ENCODE assay signal across 12 mouse cellular contexts in the genomic region with DNA sequence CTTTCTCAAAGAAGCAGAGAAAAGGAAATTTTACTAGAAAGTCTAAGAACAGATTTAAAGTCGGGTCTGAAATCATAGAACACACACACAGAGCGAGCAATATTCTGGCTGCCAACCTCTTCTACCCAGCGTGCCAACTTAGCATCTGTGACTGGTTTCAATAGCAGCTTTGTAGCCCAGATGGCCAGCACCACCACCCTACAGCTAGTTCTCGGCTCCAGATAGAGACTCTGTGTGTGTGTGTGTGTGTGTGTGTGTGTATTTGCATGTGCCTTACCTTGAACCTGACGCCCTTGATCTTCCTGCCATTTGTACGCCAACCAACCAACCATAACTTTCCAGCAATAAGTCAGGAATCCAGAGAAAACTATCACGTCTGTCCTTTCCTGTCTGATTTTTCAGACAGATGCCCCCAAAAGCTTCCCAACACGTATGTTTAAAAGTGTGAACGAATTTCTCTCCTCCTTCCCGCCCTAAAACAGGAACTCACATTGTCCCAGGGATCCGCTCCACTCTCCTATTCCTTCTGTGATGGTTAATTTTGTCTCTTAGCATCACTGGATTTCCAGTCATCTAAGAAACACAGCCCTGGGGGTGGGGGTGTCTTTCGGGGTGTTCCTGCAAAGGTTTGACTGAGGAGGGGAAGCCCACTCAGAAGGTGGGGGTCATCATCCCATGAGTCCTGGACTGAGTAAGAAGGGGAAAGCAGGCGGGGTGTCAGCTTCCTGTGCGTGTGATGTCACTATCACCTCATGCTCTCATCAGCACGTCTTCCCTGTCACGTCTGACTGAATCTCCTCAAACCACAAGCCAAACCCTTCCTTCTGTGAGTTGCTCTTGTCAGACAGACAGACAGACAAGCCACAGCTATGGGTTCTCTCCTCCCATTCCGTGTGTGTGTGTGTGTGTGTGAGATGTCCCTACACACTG. TPM values are rescaled to one million over a fixed set of nuclear protein-coding genes. Genes with fewer than 3 reads are reported as not detected.
DNase-seq lines count a peak whose midpoint lies in the region; ATAC-seq lines count a peak whose summit lies in the region.
"Had no signal": no experiment of that assay in that cellular context is flagged by ENCODE, and none has a peak within 500 bp of the region (broad histone marks: within the 10 kb centered on the region; RNA-seq: fewer than 3 reads in every experiment).

No protein-coding gene starts in this region.

- no peaks in the 10 kb centered on the region for H3K9me3 ChIP-seq in forebrain, embryonic 16.5 days (ENCODE audit: control insufficient read depth, low read length)
- no peaks in the 10 kb centered on the region for H3K9me3 ChIP-seq in kidney, embryonic 15.5 days (replicated peaks)
- H3K9me3 ChIP-seq: liver, embryonic 15.5 days had no signal

- H3K4me1 ChIP-seq in forebrain, embryonic 16.5 days (replicated peaks; ENCODE audit: control insufficient read depth, insufficient read depth, low read length), result peaks cover 67% of the 10 kb centered on the region
- peaks cover 21% of the 10 kb centered on the region for H3K4me1 ChIP-seq in kidney, embryonic 15.5 days

- H3K27me3 ChIP-seq in forebrain, embryonic 16.5 days (replicated peaks; ENCODE audit: control insufficient read depth, insufficient read depth, low read length), result no peaks in the 10 kb centered on the region
- no peaks in the 10 kb centered on the region for H3K27me3 ChIP-seq in splenic B cell, adult 2 months (ENCODE audit: control insufficient read depth, insufficient read depth, low read length, poor library complexity, severe bottlenecking)
- peaks cover 6% of the 10 kb centered on the region; the same call in 1 of the 2 replicates for H3K27me3 ChIP-seq in kidney, embryonic 15.5 days

- H3K4me2 ChIP-seq in forebrain, embryonic 16.5 days (ENCODE audit: low read length), result peak overlapping the region; percentile 83
- no peak overlapping the region for H3K4me2 ChIP-seq in kidney, embryonic 15.5 days
- H3K4me2 ChIP-seq: liver, embryonic 15.5 days had no signal

- peak; percentile 17 to 29 for DNase-seq in spleen, postnatal 36 days (ENCODE audit: low spot score in 2 of 2)
- DNase-seq in spleen, postnatal 14 days (ENCODE audit: low spot score in 2 of 2), result no peak
- peak; percentile 68 for DNase-seq in left cerebral cortex, adult 11 months (ENCODE audit: low spot score)
- DNase-seq in splenic B cell, adult 2 months (ENCODE audit: low read depth, low spot score), result peak; percentile 84
- no peak for DNase-seq in lung, postnatal 10 days
- DNase-seq: kidney, adult 8-10 months had no signal

- ATAC-seq in forebrain, embryonic 16.5 days, result peak; percentile 49
- ATAC-seq in megakaryocyte-erythroid progenitor cell, adult 5-6 weeks (replicated peaks; ENCODE audit: low FRiP score, low TSS enrichment, poor library complexity, severe bottlenecking), result no peak
- ATAC-seq in kidney, embryonic 15.5 days (replicated peaks; ENCODE audit: low FRiP score), result no peak

- H3K9ac ChIP-seq in forebrain, embryonic 16.5 days (replicated peaks; ENCODE audit: low read depth, low read length), result no peak overlapping the region
- H3K9ac ChIP-seq in kidney, embryonic 15.5 days, result no peak overlapping the region
- H3K9ac ChIP-seq: liver, embryonic 15.5 days had no signal

- H3K27ac ChIP-seq in forebrain, embryonic 16.5 days (ENCODE audit: low read length), result peak overlapping the region; percentile 84
- no peak overlapping the region for H3K27ac ChIP-seq in kidney, embryonic 15.5 days
- H3K27ac ChIP-seq: liver, embryonic 15.5 days had no signal

- no peaks in the 10 kb centered on the region for H3K36me3 ChIP-seq in forebrain, embryonic 16.5 days (ENCODE audit: control insufficient read depth, insufficient read depth)
- H3K36me3 ChIP-seq in splenic B cell, adult 2 months (ENCODE audit: control insufficient read depth, insufficient read depth, low read length, poor library complexity, severe bottlenecking), result no peaks in the 10 kb centered on the region
- H3K36me3 ChIP-seq in kidney, embryonic 15.5 days, result no peaks in the 10 kb centered on the region
- H3K36me3 ChIP-seq: liver, embryonic 15.5 days had no signal

- WGBS in forebrain, embryonic 16.5 days, result 57% methylated on average over 17 of the region's 17 CpGs
- WGBS in kidney, embryonic 15.5 days, result 86% methylated on average over 17 of the region's 17 CpGs

- peak overlapping the region; percentile 14; the same call in 1 of the 2 replicates for H3K4me3 ChIP-seq in forebrain, embryonic 16.5 days (replicated peaks; ENCODE audit: low read length)
- H3K4me3 ChIP-seq in kidney, embryonic 15.5 days (replicated peaks), result no peak overlapping the region
- H3K4me3 ChIP-seq: liver, embryonic 15.5 days had no signal

RNA-seq across cellular contexts. Expression of a gene that starts 3.3 kb away (rescaled TPM):
- 43.2 and 50.4 TPM in 2 replicates for polyA plus RNA-seq in forebrain, embryonic 16.5 days (2015; fragmentation: Nextera tagmentation; extraction: Ambion mirVana)
- 3.5 and 7.1 TPM in 2 replicates for total RNA-seq in megakaryocyte-erythroid progenitor cell, adult 5-6 weeks (2014; fragmentation: Nextera tagmentation)
- total RNA-seq in megakaryocyte-erythroid progenitor cell, adult 5-6 weeks (2017), result 1.9 and 4.5 TPM in 2 replicates
- 10.7 and 14.8 TPM in 2 replicates for polyA plus RNA-seq in kidney, embryonic 15.5 days (2015; fragmentation: Nextera tagmentation; extraction: Ambion mirVana)

RNA-seq across cellular contexts. Expression of a gene that starts 6.3 kb away (rescaled TPM):
- polyA plus RNA-seq in forebrain, embryonic 16.5 days (2015; fragmentation: Nextera tagmentation; extraction: Ambion mirVana), result 0.10 and 0.55 TPM in 2 replicates
- not detected in 2 replicates for total RNA-seq in megakaryocyte-erythroid progenitor cell, adult 5-6 weeks (2014; fragmentation: Nextera tagmentation)
- total RNA-seq in megakaryocyte-erythroid progenitor cell, adult 5-6 weeks (2017), result not detected in 2 replicates
- 0.06 TPM in 1 of 2 replicates, not detected in the other for polyA plus RNA-seq in kidney, embryonic 15.5 days (2015; fragmentation: Nextera tagmentation; extraction: Ambion mirVana)
- polyA plus RNA-seq: liver, embryonic 15.5 days; testis, adult 2 months had no signal

RNA-seq across cellular contexts. Expression of a gene that starts 38.5 kb away (rescaled TPM):
- polyA plus RNA-seq in forebrain, embryonic 16.5 days (2015; fragmentation: Nextera tagmentation; extraction: Ambion mirVana), result 129 and 134 TPM in 2 replicates
- total RNA-seq in megakaryocyte-erythroid progenitor cell, adult 5-6 weeks (2014; fragmentation: Nextera tagmentation), result 131 and 201 TPM in 2 replicates
- 118 and 127 TPM in 2 replicates for total RNA-seq in megakaryocyte-erythroid progenitor cell, adult 5-6 weeks (2017)
- polyA plus RNA-seq in kidney, embryonic 15.5 days (2015; fragmentation: Nextera tagmentation; extraction: Ambion mirVana), result 171 and 178 TPM in 2 replicates

RNA-seq across cellular contexts. Expression of a gene that starts 58.4 kb away (rescaled TPM):
- not detected in 2 replicates for polyA plus RNA-seq in forebrain, embryonic 16.5 days (2015; fragmentation: Nextera tagmentation; extraction: Ambion mirVana)
- not detected in 2 replicates for total RNA-seq in megakaryocyte-erythroid progenitor cell, adult 5-6 weeks (2014; fragmentation: Nextera tagmentation)
- 1.3 and 3.1 TPM in 2 replicates for total RNA-seq in megakaryocyte-erythroid progenitor cell, adult 5-6 weeks (2017)
- polyA plus RNA-seq in kidney, embryonic 15.5 days (2015; fragmentation: Nextera tagmentation; extraction: Ambion mirVana), result not detected in 2 replicates
- polyA plus RNA-seq: liver, embryonic 15.5 days; neural tube, embryonic 11.5 days had no signal

Comparison
In these comparisons a context has a peak if more than half of its experiments do, and no peak if none do; other contexts are left out.
1. DNase-seq: peak in spleen, postnatal 36 days (2 of 2), left cerebral cortex, adult 11 months (single experiment) and splenic B cell, adult 2 months (single experiment); none in spleen, postnatal 14 days (0 of 2) and lung, postnatal 10 days (single experiment).